Mouse (Mus musculus) monocyte, adult 5-6 weeks (primary cell): ENCODE measurements around the gene Rrm1. TPM values are rescaled to one million over a fixed set of nuclear protein-coding genes. Genes with fewer than 3 reads are reported as not detected.
"Not testable (repeated sequence)": the region's sequence is repeated elsewhere in the genome, so short reads cannot be mapped to it uniquely, and the experiment has no call there.

ENCODE experiments used
- ATAC-seq: fragments of 153-309, 156-312 bp; replicated peaks from 2 replicates; pipeline ENCODE4 v1.8.0; 2017; ENCODE audit warnings: mild to moderate bottlenecking; ENCODE audit not compliant: low TSS enrichment, insufficient number of reproducible peaks, severe bottlenecking, poor library complexity, low FRiP score
- total RNA-seq: library from RNA; stranded (forward); fragments of 200-1000, 200-491, 200-594 nt; gene quantifications from 3 replicates; pipeline ENCODE4 v1.2.3, GENCODE M21; 2017

The Rrm1 gene
- 39.1 to 107 TPM (median 51.1 TPM) in 3 replicates for total RNA-seq

- peak; percentile 99 for ATAC-seq
Observed at GRCm38 (mm10) chr7:102441657-102442391, at the start of gene Rrm1. TSS of gene Rrm1 (plus strand) at chr7:102441695.

GRCm38 (mm10) chr7:102393898-102394297, 47.6 kb upstream of the Rrm1 start:
- no peak for ATAC-seq

DNA sequence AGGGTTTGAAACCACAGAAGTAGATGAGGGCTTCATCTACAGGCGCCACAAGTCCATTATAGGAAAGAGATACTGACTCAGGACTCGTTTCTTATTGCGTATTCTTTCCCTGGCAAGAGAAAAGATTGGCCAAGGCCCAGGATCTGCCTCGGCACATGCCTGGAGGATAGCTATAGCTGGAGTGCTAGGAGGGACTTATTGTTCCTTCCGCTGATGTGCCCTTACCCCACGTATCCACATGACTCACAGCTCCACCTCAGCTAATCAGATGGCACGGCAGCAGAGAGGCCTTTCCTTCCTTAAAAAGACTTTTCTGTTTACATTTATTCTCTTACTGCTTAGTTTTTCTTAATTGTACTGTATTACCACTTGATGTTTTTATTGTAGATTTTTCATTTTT, 45.6 kb upstream of the Rrm1 start:
- no peak for ATAC-seq

- no peak for ATAC-seq
Observed at GRCm38 (mm10) chr7:102396331-102396730, 45.2 kb upstream of the Rrm1 start.

DNA sequence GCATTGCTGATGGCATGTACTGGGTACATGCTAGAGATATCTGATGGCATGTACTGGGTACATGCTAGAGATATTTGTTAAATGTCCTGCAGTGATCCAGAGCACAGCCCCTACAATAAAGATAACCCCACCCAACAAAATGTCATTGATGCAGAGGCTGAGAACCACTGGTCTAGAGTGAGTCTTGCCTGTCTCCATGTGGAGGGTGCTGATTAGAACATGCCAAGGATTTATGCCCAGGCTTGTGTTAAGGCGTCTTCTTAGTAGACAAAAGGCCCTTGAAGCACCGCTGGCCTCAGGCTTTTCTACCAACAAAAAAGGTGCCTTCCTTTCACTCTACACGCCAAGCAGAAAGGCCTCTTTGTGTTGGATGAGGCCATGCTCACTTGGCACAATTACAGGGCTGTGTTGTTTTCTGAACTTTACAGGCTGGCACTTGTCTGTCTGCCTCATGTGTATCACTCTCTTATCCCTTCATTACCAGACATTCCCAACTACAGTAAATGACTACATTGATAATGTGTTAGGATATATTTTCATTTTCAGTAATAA, 42.2 kb upstream of the Rrm1 start:
- ATAC-seq: no peak

DNA sequence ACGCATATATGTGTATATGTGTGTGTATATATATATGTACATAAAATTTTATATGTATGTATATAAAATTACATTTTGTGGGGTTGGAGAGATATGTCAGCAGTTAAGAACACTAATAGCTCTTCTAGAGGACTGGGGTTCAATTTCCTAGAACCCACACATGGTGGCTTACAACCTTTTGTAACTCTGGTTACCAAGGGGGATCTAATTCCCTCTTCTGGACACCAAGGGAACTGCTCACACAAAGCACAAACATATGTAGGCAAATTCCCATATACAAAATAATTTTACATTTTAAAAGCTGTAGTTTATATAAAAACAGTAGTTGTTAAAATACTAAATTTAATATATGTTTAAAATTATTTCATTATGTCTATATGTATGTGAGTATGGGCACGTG, 37.4 kb upstream of the Rrm1 start:
- no peak for ATAC-seq

DNA sequence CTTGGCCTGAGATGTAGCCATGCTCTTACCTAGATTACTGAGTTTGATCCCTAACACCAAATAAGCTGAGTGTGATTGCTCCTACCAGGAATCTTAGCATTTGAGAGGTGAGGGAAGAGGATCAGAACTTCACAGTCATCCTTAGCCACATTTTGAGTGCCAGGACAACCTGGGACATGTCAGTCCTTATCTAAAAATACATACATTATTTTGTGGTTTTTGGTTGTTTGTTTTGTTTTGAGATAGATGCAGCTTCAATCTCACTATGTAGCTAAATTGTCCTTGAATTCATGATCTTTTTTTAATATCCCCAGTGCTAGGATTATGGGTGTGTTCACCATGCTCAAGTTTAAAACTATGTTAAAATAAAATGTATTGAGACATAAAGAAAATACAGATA, 34.1 kb upstream of the Rrm1 start:
- ATAC-seq: no peak

- not testable (repeated sequence) for ATAC-seq
Observed at GRCm38 (mm10) chr7:102415272-102415671, 26.2 kb upstream of the Rrm1 start.

GRCm38 (mm10) chr7:102415841-102416240, 25.7 kb upstream of the Rrm1 start:
- ATAC-seq: no peak

- peak; percentile 92 for ATAC-seq
Observed at GRCm38 (mm10) chr7:102417398-102417797, 24.1 kb upstream of the Rrm1 start.

DNA sequence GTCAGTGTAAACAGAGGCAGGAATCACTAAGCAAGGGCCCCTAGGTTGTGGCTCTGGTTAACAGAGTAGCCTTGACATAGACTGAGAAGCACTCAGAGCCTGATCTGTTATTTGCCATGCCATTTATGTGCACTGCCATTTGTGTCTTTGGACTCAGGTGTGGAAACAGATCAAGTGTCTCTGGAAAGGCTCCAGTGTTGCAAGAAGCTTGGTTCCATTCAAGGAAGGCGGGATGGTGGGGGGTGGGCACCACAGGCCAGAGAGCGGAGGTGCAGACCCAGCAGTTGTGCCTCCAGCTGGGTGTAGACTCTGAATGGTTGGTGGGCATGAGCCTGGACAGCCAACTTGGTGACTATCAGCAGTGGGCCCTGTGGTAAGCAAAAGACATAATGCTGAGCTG, 19.5 kb upstream of the Rrm1 start:
- ATAC-seq: no peak

- no peak; the same call in 1 of the 2 replicates for ATAC-seq
Observed at GRCm38 (mm10) chr7:102425933-102426685, 15.4 kb upstream of the Rrm1 start.

DNA sequence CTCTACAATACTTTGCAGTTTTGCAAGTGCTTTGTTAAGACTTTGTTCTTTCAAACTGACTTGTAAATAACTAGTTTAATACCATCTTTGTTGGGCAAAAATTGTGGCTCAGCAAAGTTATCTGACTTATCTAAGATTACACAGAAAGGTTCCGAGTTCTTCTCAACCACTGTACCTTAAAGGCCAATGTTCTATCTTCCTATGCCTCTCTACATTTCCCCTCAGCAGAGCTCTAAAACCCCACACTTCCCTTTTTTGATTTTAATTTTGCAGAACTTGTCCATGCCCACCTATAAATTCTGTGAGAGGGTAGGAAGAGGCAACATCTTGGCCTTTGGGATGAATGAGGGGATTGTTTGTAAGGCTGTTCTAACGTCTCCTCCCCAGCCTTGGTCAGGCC, 7.2 kb upstream of the Rrm1 start:
- no peak for ATAC-seq

- no peak for ATAC-seq
Observed at GRCm38 (mm10) chr7:102440822-102441656, 456 bp upstream of the Rrm1 start.

DNA sequence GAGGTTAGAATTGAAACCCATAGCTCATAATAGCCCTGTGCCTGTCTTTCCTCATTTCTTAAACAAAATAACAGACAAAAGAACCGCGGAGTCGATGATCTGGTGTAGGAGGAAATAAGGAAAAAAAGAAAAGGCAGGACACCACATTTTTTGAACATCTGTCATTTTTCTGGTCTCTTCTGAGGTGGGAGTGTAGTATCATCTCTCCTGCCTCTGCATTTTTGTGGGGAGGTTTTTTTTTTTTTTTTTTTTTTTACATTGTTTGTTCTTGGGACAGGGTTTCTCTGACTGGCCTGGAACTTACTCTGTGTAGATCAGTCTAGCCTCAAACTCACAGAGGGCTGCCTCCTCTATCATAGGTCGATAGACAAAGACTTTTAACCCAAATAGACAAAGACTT, 937 bp downstream of the Rrm1 start:
- no peak for ATAC-seq

- ATAC-seq: no peak
Observed at GRCm38 (mm10) chr7:102444301-102444700, 2.8 kb downstream of the Rrm1 start.

DNA sequence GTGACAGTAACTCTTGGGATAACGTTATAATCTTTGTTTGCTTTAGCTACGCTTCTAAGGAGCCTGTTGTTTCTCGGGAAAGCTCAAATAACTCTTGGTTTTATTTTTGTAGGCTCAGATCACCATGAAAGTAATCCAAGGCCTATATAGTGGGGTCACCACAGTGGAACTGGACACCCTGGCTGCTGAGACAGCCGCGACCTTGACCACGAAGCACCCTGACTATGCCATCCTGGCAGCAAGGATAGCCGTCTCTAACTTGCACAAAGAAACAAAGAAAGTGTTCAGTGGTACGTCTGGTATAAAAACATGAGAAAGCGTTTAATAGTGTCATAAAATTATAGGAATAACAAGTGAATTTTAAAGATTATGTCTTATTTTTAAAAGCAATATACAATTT, 4.9 kb downstream of the Rrm1 start:
- no peak for ATAC-seq

DNA sequence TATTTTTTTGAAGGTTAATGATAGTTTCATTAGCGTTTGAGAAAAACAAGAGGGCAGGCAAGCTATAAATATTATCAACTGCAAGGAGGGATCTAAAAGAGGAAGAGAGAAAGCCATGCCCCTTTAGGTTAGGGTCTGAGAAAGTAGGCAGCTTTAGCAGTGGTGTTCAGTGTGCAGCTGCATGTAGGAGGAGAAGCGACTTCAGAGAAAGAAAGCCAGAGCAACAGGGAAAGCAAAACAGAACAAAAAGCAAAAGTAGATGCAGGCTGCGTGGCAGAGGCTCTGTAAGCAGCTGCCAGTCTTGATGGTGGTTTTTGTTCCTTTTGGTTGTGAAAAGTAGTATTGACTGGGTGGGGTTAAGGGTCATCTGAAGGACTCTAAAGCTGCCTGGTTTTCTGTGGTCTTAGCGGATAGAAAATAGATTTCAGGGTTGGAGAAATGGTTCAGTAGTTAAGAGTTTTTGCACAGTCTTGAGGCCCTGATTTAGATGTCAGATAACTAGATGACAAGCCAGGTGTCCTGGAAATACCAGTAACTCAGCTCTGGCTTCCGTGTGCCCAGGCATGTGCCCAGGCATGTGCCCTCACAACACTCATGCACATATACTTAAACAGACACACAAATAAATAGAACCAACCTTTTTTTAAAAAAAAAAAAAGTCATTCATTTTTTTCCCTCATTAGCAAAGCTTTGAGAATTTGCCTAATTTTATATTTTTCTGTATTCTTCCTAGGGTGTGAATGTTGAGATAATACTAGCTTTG, 17.3 kb downstream of the Rrm1 start:
- ATAC-seq: 0 out of 2 replicates have a peak, but pooled peaks have one; percentile 27
